Mouse (Mus musculus) hindbrain, embryonic 10.5 days (tissue): ENCODE measurements at regions not wholly inside any gene's neighbourhood (a gene's known extent, or its start where the extent isn't known, plus 50 kb on each side); places are given as distances from the start of the nearest gene placed in this dataset.

ENCODE experiments used
- DNase-seq: peaks from one replicate; pipeline ENCODE4 v3.0.0-alpha.2; 2017; ENCODE audit warnings: low spot score
- H3K27ac ChIP-seq: fragments of 300-500 bp; sonication (generic); 2 replicates; pipeline ENCODE4 v1.5.1; 2016; ENCODE audit warnings: mild to moderate bottlenecking, moderate library complexity
- H3K27me3 ChIP-seq: fragments of 300-500 bp; sonication (generic); 2 replicates; pipeline ENCODE4 v1.6.1; 2016; ENCODE audit warnings: mild to moderate bottlenecking; ENCODE audit not compliant: poor library complexity, insufficient read depth, severe bottlenecking
- H3K36me3 ChIP-seq: fragments of 300-500 bp; sonication (generic); 2 replicates; pipeline ENCODE4 v1.6.1; 2016; ENCODE audit warnings: mild to moderate bottlenecking, moderate library complexity
- H3K4me1 ChIP-seq: fragments of 300-500 bp; sonication (generic); replicated peaks from 2 replicates; pipeline ENCODE4 v1.6.1; 2016; ENCODE audit warnings: mild to moderate bottlenecking
- H3K4me3 ChIP-seq: fragments of 300-500 bp; sonication (generic); 2 replicates; pipeline ENCODE4 v1.5.1; 2016; ENCODE audit warnings: mild to moderate bottlenecking, moderate library complexity
- H3K9me3 ChIP-seq: fragments of 300-500 bp; sonication (generic); 2 replicates; pipeline ENCODE4 v1.6.1; 2016; ENCODE audit warnings: mild to moderate bottlenecking, moderate library complexity
- WGBS: fragments of 180-500 bp; shearing (Covaris S2); methylation state at CpG from one replicate; pipeline ENCODE4 v1.1.7; 2016; 5-methylcytosine and 5-hydroxymethylcytosine counted together

GRCm38 (mm10) chr13:73405720-73406629, 61.0 kb upstream of the Lpcat1 start:
- 16% methylated on average over 20 of the region's 20 CpGs for WGBS
- peak; percentile 86 for DNase-seq
- Histone ChIP-seq H3K27me3 (peaks cover 39% of the 10 kb centered on the region), H3K9me3 (no peaks in the 10 kb centered on the region), H3K4me3 (peak overlapping the region; percentile 12; the same call in 1 of the 2 replicates), H3K36me3 (no peaks in the 10 kb centered on the region), H3K4me1 (peaks cover 12% of the 10 kb centered on the region), H3K27ac (peak overlapping the region; percentile 42; the same call in 1 of the 2 replicates)

- no peaks in the 10 kb centered on the region for H3K36me3 ChIP-seq
- DNase-seq, result no peak
- no peaks in the 10 kb centered on the region for H3K9me3 ChIP-seq
- H3K27me3 ChIP-seq, result peaks cover 39% of the 10 kb centered on the region
- peaks cover 14% of the 10 kb centered on the region for H3K4me1 ChIP-seq
- H3K27ac ChIP-seq, result no peak overlapping the region
- H3K4me3 ChIP-seq, result no peak overlapping the region
- 75% methylated on average over 1 of the region's 1 CpGs for WGBS
Observed at GRCm38 (mm10) chr13:73400921-73401320, 66.1 kb upstream of the Lpcat1 start.

GRCm38 (mm10) chr13:73397033-73397432, 68.7 kb upstream of the Ndufs6 start:
- 15% methylated on average over 4 of the region's 4 CpGs for WGBS
- Histone ChIP-seq H3K27ac (no peak overlapping the region), H3K4me1 (peaks cover 8% of the 10 kb centered on the region), H3K27me3 (peaks cover 22% of the 10 kb centered on the region; the same call in 1 of the 2 replicates), H3K4me3 (no peak overlapping the region), H3K36me3 (no peaks in the 10 kb centered on the region), H3K9me3 (no peaks in the 10 kb centered on the region)
- DNase-seq, result no peak

- Histone ChIP-seq H3K36me3 (no peaks in the 10 kb centered on the region), H3K9me3 (no peaks in the 10 kb centered on the region), H3K4me3 (no peak overlapping the region), H3K27me3 (peaks cover 14% of the 10 kb centered on the region; the same call in 1 of the 2 replicates), H3K4me1 (peaks cover 8% of the 10 kb centered on the region), H3K27ac (no peak overlapping the region)
- WGBS, result 68% methylated on average over 7 of the region's 7 CpGs
- DNase-seq, result no peak
Observed at GRCm38 (mm10) chr13:73395856-73396255, 67.5 kb upstream of the Ndufs6 start.

- DNase-seq, result no peak
- Histone ChIP-seq H3K27ac (no peak overlapping the region), H3K9me3 (no peaks in the 10 kb centered on the region), H3K27me3 (no peaks in the 10 kb centered on the region), H3K36me3 (no peaks in the 10 kb centered on the region), H3K4me3 (no peak overlapping the region), H3K4me1 (no peaks in the 10 kb centered on the region)
- WGBS, result 71% methylated on average over 4 of the region's 4 CpGs
Observed at GRCm38 (mm10) chr13:73389051-73389450, 60.7 kb upstream of the Ndufs6 start.

GRCm38 (mm10) chr13:73383585-73383984, 55.2 kb upstream of the Ndufs6 start:
- Histone ChIP-seq H3K4me3 (no peak overlapping the region), H3K27me3 (no peaks in the 10 kb centered on the region), H3K36me3 (no peaks in the 10 kb centered on the region), H3K9me3 (no peaks in the 10 kb centered on the region), H3K27ac (no peak overlapping the region), H3K4me1 (0 out of 2 replicates have a peak, but pooled peaks cover 5% of the 10 kb centered on the region)
- 72% methylated on average over 3 of the region's 3 CpGs for WGBS
- DNase-seq, result no peak
